Mouse (Mus musculus): Measurements from ENCODE around the gene Klhl42. TPM values are rescaled to one million over a fixed set of nuclear protein-coding genes. Genes with fewer than 3 reads are reported as not detected.

Gene Klhl42
- polyA plus RNA-seq, 1 experiment = 4.6 TPM

- Histone ChIP-seq H3K36me3 (ENCODE audit: control insufficient read depth, insufficient read depth) (no peaks in the 10 kb centered on the region), H3K4me3 (ENCODE audit: insufficient read depth, poor library complexity, severe bottlenecking) (no peak overlapping the region), H3K79me2 (ENCODE audit: control insufficient read depth, insufficient read depth) (no peaks in the 10 kb centered on the region), H3K79me3 (ENCODE audit: low read depth) (no peaks in the 10 kb centered on the region), H3K27me3 (ENCODE audit: control insufficient read depth, insufficient read depth, insufficient read length) (no peaks in the 10 kb centered on the region), H3ac (ENCODE audit: control insufficient read depth, insufficient read length, low read depth) (no peak overlapping the region)
- TF ChIP-seq CTCF (IDR thresholded peaks at IDR 0.05; ENCODE audit: control insufficient read depth, insufficient read depth, insufficient read length) (no peak), FOSL1 (IDR thresholded peaks at IDR 0.05; ENCODE audit: insufficient read depth, low read length, poor library complexity, severe bottlenecking) (no peak), MYOG (IDR thresholded peaks at IDR 0.05; ENCODE audit: control insufficient read depth, extremely low read depth, insufficient read length) (no peak), USF1 (IDR thresholded peaks at IDR 0.05; ENCODE audit: low read depth) (no peak), MAX (IDR thresholded peaks at IDR 0.05) (no peak), CEBPB (IDR thresholded peaks at IDR 0.05; ENCODE audit: low read depth) (no peak), MYOD1 (IDR thresholded peaks at IDR 0.05; ENCODE audit: control insufficient read depth, insufficient read length, low read depth) (no peak)
These were observed 59.9 kb downstream of the Klhl42 start for GRCm38 (mm10) chr6:147151069-147151468.

- no peaks in the 10 kb centered on the region for H3K79me3 ChIP-seq (ENCODE audit: low read depth)
- no peak overlapping the region for H3K4me3 ChIP-seq (ENCODE audit: insufficient read depth, poor library complexity, severe bottlenecking)
- no peak overlapping the region for H3ac ChIP-seq (ENCODE audit: control insufficient read depth, insufficient read length, low read depth)
- H3K27me3 ChIP-seq (ENCODE audit: control insufficient read depth, insufficient read depth, insufficient read length) = no peaks in the 10 kb centered on the region
- TF ChIP-seq USF1 (IDR thresholded peaks at IDR 0.05; ENCODE audit: low read depth) (no peak), MYOD1 (IDR thresholded peaks at IDR 0.05; ENCODE audit: control insufficient read depth, insufficient read length, low read depth) (no peak), CEBPB (IDR thresholded peaks at IDR 0.05; ENCODE audit: low read depth) (no peak), CTCF (IDR thresholded peaks at IDR 0.05; ENCODE audit: control insufficient read depth, insufficient read depth, insufficient read length) (no peak), FOSL1 (IDR thresholded peaks at IDR 0.05; ENCODE audit: insufficient read depth, low read length, poor library complexity, severe bottlenecking) (no peak), MYOG (IDR thresholded peaks at IDR 0.05; ENCODE audit: control insufficient read depth, extremely low read depth, insufficient read length) (no peak), MAX (IDR thresholded peaks at IDR 0.05) (no peak)
- no peaks in the 10 kb centered on the region for H3K79me2 ChIP-seq (ENCODE audit: control insufficient read depth, insufficient read depth)
- no peaks in the 10 kb centered on the region for H3K36me3 ChIP-seq (ENCODE audit: control insufficient read depth, insufficient read depth)
These were observed 60.7 kb downstream of the Klhl42 start for GRCm38 (mm10) chr6:147151839-147152238.

GRCm38 (mm10) chr6:147155085-147155484 is 63.9 kb downstream of the Klhl42 start:
- Histone ChIP-seq H3K36me3 (ENCODE audit: control insufficient read depth, insufficient read depth) (no peaks in the 10 kb centered on the region), H3K27me3 (ENCODE audit: control insufficient read depth, insufficient read depth, insufficient read length) (no peaks in the 10 kb centered on the region), H3K79me3 (ENCODE audit: low read depth) (no peaks in the 10 kb centered on the region), H3ac (ENCODE audit: control insufficient read depth, insufficient read length, low read depth) (no peak overlapping the region), H3K79me2 (ENCODE audit: control insufficient read depth, insufficient read depth) (no peaks in the 10 kb centered on the region), H3K4me3 (ENCODE audit: insufficient read depth, poor library complexity, severe bottlenecking) (no peak overlapping the region)
- TF ChIP-seq CEBPB (IDR thresholded peaks at IDR 0.05; ENCODE audit: low read depth) = no peak
- no peak for TF ChIP-seq USF1 (IDR thresholded peaks at IDR 0.05; ENCODE audit: low read depth)
- no peak for TF ChIP-seq CTCF (IDR thresholded peaks at IDR 0.05; ENCODE audit: control insufficient read depth, insufficient read depth, insufficient read length)

GRCm38 (mm10) chr6:147161818-147162584 is 70.8 kb downstream of the Klhl42 start:
- H3K36me3 ChIP-seq (ENCODE audit: control insufficient read depth, insufficient read depth) = no peaks in the 10 kb centered on the region
- H3ac ChIP-seq (ENCODE audit: control insufficient read depth, insufficient read length, low read depth) = no peak overlapping the region
- H3K79me3 ChIP-seq (ENCODE audit: low read depth) = no peaks in the 10 kb centered on the region
- TF ChIP-seq MAX (IDR thresholded peaks at IDR 0.05) = no peak
- no peak for TF ChIP-seq MYOD1 (IDR thresholded peaks at IDR 0.05; ENCODE audit: control insufficient read depth, insufficient read length, low read depth)
- TF ChIP-seq USF1 (IDR thresholded peaks at IDR 0.05; ENCODE audit: low read depth) = no peak
- no peak for TF ChIP-seq CTCF (IDR thresholded peaks at IDR 0.05; ENCODE audit: control insufficient read depth, insufficient read depth, insufficient read length)
- no peak for TF ChIP-seq FOSL1 (IDR thresholded peaks at IDR 0.05; ENCODE audit: insufficient read depth, low read length, poor library complexity, severe bottlenecking)
- no peak for TF ChIP-seq CEBPB (IDR thresholded peaks at IDR 0.05; ENCODE audit: low read depth)
- TF ChIP-seq MYOG (IDR thresholded peaks at IDR 0.05; ENCODE audit: control insufficient read depth, extremely low read depth, insufficient read length) = no peak
- no peaks in the 10 kb centered on the region for H3K79me2 ChIP-seq (ENCODE audit: control insufficient read depth, insufficient read depth)
- no peaks in the 10 kb centered on the region for H3K27me3 ChIP-seq (ENCODE audit: control insufficient read depth, insufficient read depth, insufficient read length)
- H3K4me3 ChIP-seq (ENCODE audit: insufficient read depth, poor library complexity, severe bottlenecking) = no peak overlapping the region

Other genes starting within 250 kb of the Klhl42 start
- not detected for gene Smco2, start 241.3 kb upstream of the Klhl42 start, polyA plus RNA-seq (2012; fragmentation: generic; extraction: Trizol)
- gene Ppfibp1, start 202.9 kb upstream of the Klhl42 start, polyA plus RNA-seq (2012; fragmentation: generic; extraction: Trizol) = 61.1 TPM
- 0.07 TPM for gene 1700034J05Rik, start 137.0 kb upstream of the Klhl42 start, polyA plus RNA-seq (2012; fragmentation: generic; extraction: Trizol)
- 0.68 TPM for gene Rep15, start 58.8 kb upstream of the Klhl42 start, polyA plus RNA-seq (2012; fragmentation: generic; extraction: Trizol)
- gene Mrps35, start 48.6 kb upstream of the Klhl42 start, polyA plus RNA-seq (2012; fragmentation: generic; extraction: Trizol) = 46.4 TPM
- gene Mansc4, start 4.3 kb upstream of the Klhl42 start, polyA plus RNA-seq (2012; fragmentation: generic; extraction: Trizol) = 0.13 TPM
- gene Pthlh, start 172.8 kb downstream of the Klhl42 start, polyA plus RNA-seq (2012; fragmentation: generic; extraction: Trizol) = 0.04 TPM

Data from C2C12 (cell line).